In genomic region chr3:138876418-138876817, GRCm38 (mm10) we compare ENCODE assay signal across 12 mouse cellular contexts.
DNase-seq lines count a peak whose midpoint lies in the region; ATAC-seq and TF ChIP-seq lines count a peak whose summit lies in the region.
"Had no signal": no experiment of that assay in that cellular context is flagged by ENCODE, and none has a peak within 500 bp of the region (broad histone marks: within the 10 kb centered on the region; RNA-seq: fewer than 3 reads in every experiment).

No protein-coding gene starts in this region.

- peak overlapping the region; percentile 13; the same call in 1 of the 2 replicates for H3K27ac ChIP-seq in heart, embryonic 10.5 days
- H3K27ac ChIP-seq in heart, adult 2 months = no peak overlapping the region
- H3K27ac ChIP-seq in lung, embryonic 15.5 days = peak overlapping the region; percentile 91
- 0 out of 2 replicates have a peak overlapping the region, but pooled peaks have one; percentile 11 for H3K27ac ChIP-seq in embryonic facial prominence, embryonic 13.5 days
- H3K27ac ChIP-seq in hindbrain, postnatal 0 days = peak overlapping the region; percentile 68; the same call in 1 of the 2 replicates
- H3K27ac ChIP-seq: neural tube, embryonic 12.5 days had no signal

- peak overlapping the region; percentile 39; the same call in 1 of the 2 replicates for H3K4me2 ChIP-seq in lung, embryonic 15.5 days
- H3K4me2 ChIP-seq in embryonic facial prominence, embryonic 13.5 days = no peak overlapping the region
- no peak overlapping the region for H3K4me2 ChIP-seq in hindbrain, postnatal 0 days (ENCODE audit: low read depth, low read length)
- H3K4me2 ChIP-seq: midbrain, embryonic 11.5 days; neural tube, embryonic 12.5 days had no signal

- intact Hi-C loops in heart, adult 2 months (cut with DNase I) = no loop called here

- H3K4me3 ChIP-seq in heart, embryonic 10.5 days = no peak overlapping the region
- no peak overlapping the region for H3K4me3 ChIP-seq in heart, adult 2 months
- H3K4me3 ChIP-seq in lung, embryonic 15.5 days = no peak overlapping the region
- H3K4me3 ChIP-seq in lung, adult 2 months (replicated peaks; ENCODE audit: extremely low read depth, low read depth, low read length) = no peak overlapping the region
- no peak overlapping the region for H3K4me3 ChIP-seq in embryonic facial prominence, embryonic 13.5 days
- H3K4me3 ChIP-seq in hindbrain, postnatal 0 days (ENCODE audit: low read length) = no peak overlapping the region
- H3K4me3 ChIP-seq: neural tube, embryonic 12.5 days had no signal

- 0 out of 2 replicates have a peak, but pooled peaks cover 3% of the 10 kb centered on the region for H3K9me3 ChIP-seq in heart, embryonic 10.5 days
- H3K9me3 ChIP-seq in lung, embryonic 15.5 days = no peaks in the 10 kb centered on the region
- no peaks in the 10 kb centered on the region for H3K9me3 ChIP-seq in embryonic facial prominence, embryonic 13.5 days
- H3K9me3 ChIP-seq in hindbrain, postnatal 0 days (ENCODE audit: low read length) = no peaks in the 10 kb centered on the region
- H3K9me3 ChIP-seq: neural tube, embryonic 12.5 days had no signal

- peaks cover 17% of the 10 kb centered on the region for H3K36me3 ChIP-seq in heart, embryonic 10.5 days
- no peaks in the 10 kb centered on the region for H3K36me3 ChIP-seq in heart, adult 2 months (ENCODE audit: control insufficient read depth, insufficient read depth, low read length)
- H3K36me3 ChIP-seq in lung, embryonic 15.5 days = no peaks in the 10 kb centered on the region
- H3K36me3 ChIP-seq in embryonic facial prominence, embryonic 13.5 days = no peaks in the 10 kb centered on the region
- no peaks in the 10 kb centered on the region; the same call in 1 of the 2 replicates for H3K36me3 ChIP-seq in hindbrain, postnatal 0 days (ENCODE audit: insufficient read depth, low read length)

- no peak for DNase-seq in heart, embryonic 10.5 days (ENCODE audit: low spot score)
- DNase-seq in heart, adult 2 months = no peak
- no peak for DNase-seq in lung, adult 2 months
- DNase-seq in hindbrain, postnatal 0 days (ENCODE audit: low spot score) = peak; percentile 48
- no peak for DNase-seq in gastrocnemius, postnatal 10 days
- no peak for DNase-seq in right cerebral cortex, postnatal 25 days
- DNase-seq: cerebellum, adult 9-10 months; kidney, postnatal 10 days had no signal

- no peak for TF ChIP-seq CTCF in heart, adult 2 months (IDR thresholded peaks at IDR 0.05)
- TF ChIP-seq CTCF in lung, adult 2 months (IDR thresholded peaks at IDR 0.05; ENCODE audit: insufficient read depth, low read length) = no peak
- no peak for TF ChIP-seq CTCF in hindbrain, postnatal 0 days (IDR thresholded peaks at IDR 0.05; ENCODE audit: low read depth)

- no peaks in the 10 kb centered on the region for H3K79me2 ChIP-seq in heart, adult 2 months (replicated peaks; ENCODE audit: control insufficient read depth, insufficient read depth, low read length)

- TF ChIP-seq POLR2A in heart, adult 2 months (IDR thresholded peaks at IDR 0.05; ENCODE audit: insufficient read depth, low read depth, low read length) = no peak
- no peak for TF ChIP-seq POLR2A in lung, adult 2 months (IDR thresholded peaks at IDR 0.05; ENCODE audit: borderline replicate concordance, extremely low read depth, low read depth, low read length)

- ATAC-seq in lung, embryonic 15.5 days (ENCODE audit: borderline replicate concordance, extremely low read depth, low FRiP score, low TSS enrichment) = peak; percentile 8; the same call in 1 of the 2 replicates
- ATAC-seq in embryonic facial prominence, embryonic 13.5 days (ENCODE audit: insufficient number of reproducible peaks, insufficient read depth, low FRiP score, low TSS enrichment, low read depth) = no peak
- ATAC-seq in hindbrain, postnatal 0 days = peak; percentile 71

- no peak overlapping the region for H3K9ac ChIP-seq in heart, adult 2 months (ENCODE audit: low read depth, low read length)
- no peak overlapping the region for H3K9ac ChIP-seq in lung, embryonic 15.5 days
- H3K9ac ChIP-seq in embryonic facial prominence, embryonic 13.5 days = no peak overlapping the region
- no peak overlapping the region for H3K9ac ChIP-seq in hindbrain, postnatal 0 days (replicated peaks; ENCODE audit: low read length)
- H3K9ac ChIP-seq: neural tube, embryonic 12.5 days had no signal

- H3K27me3 ChIP-seq in heart, embryonic 10.5 days (ENCODE audit: insufficient read depth, poor library complexity, severe bottlenecking) = no peaks in the 10 kb centered on the region
- H3K27me3 ChIP-seq in heart, adult 2 months (ENCODE audit: control insufficient read depth, insufficient read depth, low read length) = no peaks in the 10 kb centered on the region
- H3K27me3 ChIP-seq in lung, embryonic 15.5 days = no peaks in the 10 kb centered on the region
- no peaks in the 10 kb centered on the region for H3K27me3 ChIP-seq in embryonic facial prominence, embryonic 13.5 days
- no peaks in the 10 kb centered on the region for H3K27me3 ChIP-seq in hindbrain, postnatal 0 days (ENCODE audit: insufficient read depth, low read length)
- H3K27me3 ChIP-seq: neural tube, embryonic 12.5 days had no signal

- WGBS in heart, embryonic 10.5 days = 92% methylated on average over 10 of the region's 10 CpGs
- WGBS in heart, adult 2 months = 96% methylated on average over 10 of the region's 10 CpGs
- WGBS in lung, embryonic 15.5 days = 63% methylated on average over 10 of the region's 10 CpGs
- 86% methylated on average over 10 of the region's 10 CpGs for WGBS in lung, adult 2 months
- 86% methylated on average over 10 of the region's 10 CpGs for WGBS in embryonic facial prominence, embryonic 13.5 days
- WGBS in hindbrain, postnatal 0 days = 51% methylated on average over 10 of the region's 10 CpGs

- H3K4me1 ChIP-seq in heart, embryonic 10.5 days = 0 out of 2 replicates have a peak, but pooled peaks cover 12% of the 10 kb centered on the region
- H3K4me1 ChIP-seq in heart, adult 2 months (ENCODE audit: control insufficient read depth, insufficient read depth, low read length) = no peaks in the 10 kb centered on the region
- peaks cover 23% of the 10 kb centered on the region for H3K4me1 ChIP-seq in lung, embryonic 15.5 days
- no peaks in the 10 kb centered on the region for H3K4me1 ChIP-seq in lung, adult 2 months (ENCODE audit: control insufficient read depth, insufficient read depth, low read length)
- peaks cover 13% of the 10 kb centered on the region for H3K4me1 ChIP-seq in embryonic facial prominence, embryonic 13.5 days
- H3K4me1 ChIP-seq in hindbrain, postnatal 0 days (ENCODE audit: insufficient read depth, low read length) = peaks cover 10% of the 10 kb centered on the region; the same call in 1 of the 2 replicates

- no peak for TF ChIP-seq EP300 in heart, adult 2 months (IDR thresholded peaks at IDR 0.05; ENCODE audit: insufficient read depth, low read depth, low read length)
